Mouse (Mus musculus) intestine, postnatal 0 days (tissue): Measurements from ENCODE around the gene Fgf7. TPM values are rescaled to one million over a fixed set of nuclear protein-coding genes. Genes with fewer than 3 reads are reported as not detected.

Experiments
- ATAC-seq: fragments of 200-750 bp; cut with Nextera tagmentation; 2 replicates; pipeline ENCODE4 v1.8.0; 2017; ENCODE audit warnings: mild to moderate bottlenecking, moderate TSS enrichment, moderate library complexity
- H3K27ac ChIP-seq: fragments of 300-500 bp; sonication (generic); 2 replicates; pipeline ENCODE4 v1.5.1; 2014; ENCODE audit warnings: mild to moderate bottlenecking, low read depth, low read length, moderate library complexity
- H3K27me3 ChIP-seq: fragments of 300-500 bp; sonication (generic); replicated peaks from 2 replicates; pipeline ENCODE4 v1.6.1; 2014; ENCODE audit warnings: low read length, mixed read lengths; ENCODE audit not compliant: control insufficient read depth, insufficient read depth
- H3K36me3 ChIP-seq: fragments of 300-500 bp; sonication (generic); 2 replicates; pipeline ENCODE4 v1.6.1; 2014; ENCODE audit warnings: mild to moderate bottlenecking, moderate library complexity; ENCODE audit not compliant: control insufficient read depth, insufficient read depth
- H3K4me1 ChIP-seq: fragments of 300-500 bp; sonication (generic); replicated peaks from 2 replicates; pipeline ENCODE4 v1.6.1; 2014; ENCODE audit warnings: antibody characterized with exemption, low read length, mixed read lengths; ENCODE audit not compliant: control insufficient read depth, insufficient read depth
- H3K4me2 ChIP-seq: fragments of 300-500 bp; sonication (generic); replicated peaks from 2 replicates; pipeline ENCODE4 v1.6.1; 2014; ENCODE audit warnings: low read depth, mild to moderate bottlenecking, moderate library complexity
- H3K4me3 ChIP-seq: fragments of 300-500 bp; sonication (generic); 2 replicates; pipeline ENCODE4 v1.5.1; 2014; ENCODE audit warnings: low read depth, low read length
- H3K9ac ChIP-seq: fragments of 300-500 bp; sonication (generic); 2 replicates; pipeline ENCODE4 v1.6.1; 2014; ENCODE audit warnings: mild to moderate bottlenecking, low read depth, low read length
- H3K9me3 ChIP-seq: fragments of 300-500 bp; sonication (generic); 2 replicates; pipeline ENCODE4 v1.6.1; 2016; ENCODE audit warnings: mixed run types; ENCODE audit not compliant: control insufficient read depth
- CTCF ChIP-seq: sonication (generic); IDR thresholded peaks from 2 replicates; pipeline ENCODE4 v1.5.1; 2016; ENCODE audit warnings: low read depth, mild to moderate bottlenecking, control low read depth, antibody characterized with exemption, moderate library complexity
- WGBS: fragments of 180-500 bp; shearing (Covaris S2); extraction: QIAGEN DNeasy Blood & Tissue Kit; methylation state at CpG from one replicate; pipeline ENCODE4 v1.1.7; 2014; 5-methylcytosine and 5-hydroxymethylcytosine counted together
- polyA plus RNA-seq: library from polyadenylated mRNA; unstranded; fragments of >200 nt; fragmentation: Nextera tagmentation; extraction: Ambion mirVana; gene quantifications from 2 replicates; pipeline ENCODE4 v1.2.1, GENCODE M21; 2015

Gene Fgf7
- polyA plus RNA-seq, 1 experiment from 2014 or later: 0.95 TPM

DNA sequence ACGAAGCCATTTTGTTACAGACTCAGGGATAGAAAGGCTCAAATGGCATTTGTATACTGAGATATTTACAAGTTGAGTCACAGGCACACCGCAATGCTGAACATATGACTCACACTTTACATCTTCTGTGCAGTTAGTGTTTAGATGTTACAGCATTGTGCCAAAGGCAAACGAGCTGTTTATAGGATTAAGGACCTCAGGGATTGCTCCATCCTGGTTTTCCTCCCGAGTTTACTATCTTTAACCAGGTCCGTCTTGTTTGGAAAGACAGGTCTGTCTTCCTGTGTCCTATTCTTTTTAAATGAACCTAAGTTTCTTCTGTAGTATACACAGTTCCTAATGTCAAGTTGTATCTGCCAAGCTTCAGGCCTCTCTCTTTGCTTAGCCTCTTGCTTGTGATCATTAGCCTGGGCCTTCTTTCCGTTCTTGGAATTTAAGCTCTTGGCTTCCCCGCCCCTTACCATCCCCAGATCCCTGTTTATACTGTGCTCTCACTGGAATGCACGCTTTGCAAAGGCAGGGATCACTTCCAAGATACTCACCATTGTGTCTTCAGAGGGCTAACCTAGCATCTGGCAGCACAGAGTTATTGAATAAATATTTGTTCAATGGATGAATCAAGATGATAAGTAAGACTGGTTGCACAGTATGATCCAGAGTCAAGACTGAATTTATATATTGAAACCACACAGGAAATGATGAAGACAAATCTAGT lies 3.1 kb upstream of the Fgf7 start:
- H3K9ac ChIP-seq: no peak overlapping the region
- TF ChIP-seq CTCF: no peak
- no peaks in the 10 kb centered on the region for H3K36me3 ChIP-seq
- no peak overlapping the region; the same call in none of the 2 replicates for H3K27ac ChIP-seq
- no peaks in the 10 kb centered on the region for H3K9me3 ChIP-seq
- ATAC-seq: no peak
- H3K4me3 ChIP-seq: no peak overlapping the region
- H3K4me1 ChIP-seq: no peaks in the 10 kb centered on the region
- WGBS: 40% methylated on average over 8 of the region's 8 CpGs
- no peaks in the 10 kb centered on the region for H3K27me3 ChIP-seq
- no peak overlapping the region for H3K4me2 ChIP-seq

DNA sequence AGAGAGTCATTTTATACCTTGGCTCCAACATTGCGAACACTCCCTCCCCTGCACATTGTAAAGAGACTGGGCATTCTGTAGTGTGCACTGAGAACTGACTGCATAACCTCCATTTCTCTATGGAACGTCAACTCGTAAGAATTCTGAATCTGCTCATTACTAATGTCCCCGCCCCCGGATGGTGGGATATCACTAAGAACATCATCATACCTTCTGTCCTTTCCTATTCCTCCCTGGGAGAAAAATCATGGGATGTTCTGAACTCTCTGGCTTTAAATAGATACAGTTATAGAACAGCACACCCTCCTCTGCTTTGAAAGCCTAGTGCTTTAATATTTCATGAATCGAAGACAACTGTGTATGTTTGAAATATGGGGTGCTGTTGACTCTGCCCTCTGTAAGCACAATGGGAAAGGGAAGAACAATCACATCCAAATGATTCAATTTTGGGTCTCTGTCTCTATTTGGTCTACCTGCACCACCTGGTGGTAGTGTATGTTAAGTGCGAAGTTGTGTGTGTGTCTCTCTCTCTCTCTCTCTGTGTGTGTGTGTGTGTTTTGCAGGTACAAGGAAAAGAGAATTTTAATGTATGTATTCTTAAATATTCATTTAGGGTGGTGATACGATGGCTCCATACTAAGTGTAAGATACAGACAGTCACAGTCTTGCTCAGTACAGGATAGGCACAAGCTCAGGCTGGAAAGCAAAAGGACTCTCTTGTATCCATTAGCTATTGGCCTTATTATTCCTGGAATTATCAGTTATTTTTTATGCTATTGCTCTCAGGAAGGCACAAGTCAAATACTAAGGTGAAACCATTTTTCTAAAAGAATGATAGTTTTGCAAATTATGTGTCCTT lies 1.1 kb upstream of the Fgf7 start:
- Histone ChIP-seq H3K4me3 (no peak overlapping the region), H3K4me1 (no peaks in the 10 kb centered on the region), H3K9me3 (no peaks in the 10 kb centered on the region), H3K27ac (no peak overlapping the region), H3K27me3 (no peaks in the 10 kb centered on the region), H3K36me3 (no peaks in the 10 kb centered on the region), H3K4me2 (no peak overlapping the region), H3K9ac (no peak overlapping the region)
- WGBS: 70% methylated on average over 8 of the region's 8 CpGs
- TF ChIP-seq CTCF: peak; percentile 74
- no peak for ATAC-seq

DNA sequence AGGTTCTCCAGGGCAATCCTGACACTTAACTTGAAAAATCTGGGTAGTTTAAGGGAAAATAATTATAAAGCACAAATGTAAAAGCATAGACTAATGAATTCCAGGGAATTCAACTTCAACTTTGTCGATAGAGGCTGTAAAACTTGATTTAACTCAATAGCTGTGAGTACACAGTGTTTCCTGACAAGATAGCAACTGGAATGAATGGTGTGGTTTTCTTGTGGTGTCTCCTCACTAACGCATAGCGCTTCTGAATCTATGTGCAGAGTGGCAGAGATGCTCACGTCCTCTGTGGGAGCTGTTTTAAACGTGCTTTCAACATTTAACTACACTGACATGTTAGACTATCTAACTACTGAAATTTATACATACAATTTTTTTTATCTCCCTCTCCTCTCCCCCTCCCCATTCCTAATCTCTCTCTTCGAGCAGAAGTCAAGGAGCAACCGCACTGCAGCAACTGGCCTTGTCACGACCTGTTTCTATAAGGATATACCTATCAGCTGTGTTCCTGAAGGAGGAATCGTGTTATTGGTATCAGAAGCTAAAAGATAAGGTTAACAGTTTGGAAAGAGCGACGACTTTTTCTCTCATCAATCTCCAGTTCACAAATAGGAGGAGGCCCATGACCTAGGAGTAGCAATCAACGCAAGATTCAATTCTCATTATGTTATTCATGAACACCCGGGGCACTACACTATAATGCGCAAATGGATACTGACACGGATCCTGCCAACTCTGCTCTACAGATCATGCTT lies 734 bp downstream of the Fgf7 start:
- no peak overlapping the region for H3K9ac ChIP-seq
- 71% methylated on average over 15 of the region's 15 CpGs for WGBS
- no peak overlapping the region for H3K4me3 ChIP-seq
- no peaks in the 10 kb centered on the region for H3K9me3 ChIP-seq
- H3K4me2 ChIP-seq: peak overlapping the region; percentile 21; the same call in 1 of the 2 replicates
- ATAC-seq: no peak
- H3K27ac ChIP-seq: no peak overlapping the region
- H3K36me3 ChIP-seq: no peaks in the 10 kb centered on the region
- no peaks in the 10 kb centered on the region for H3K4me1 ChIP-seq
- no peak for TF ChIP-seq CTCF
- H3K27me3 ChIP-seq: no peaks in the 10 kb centered on the region

DNA sequence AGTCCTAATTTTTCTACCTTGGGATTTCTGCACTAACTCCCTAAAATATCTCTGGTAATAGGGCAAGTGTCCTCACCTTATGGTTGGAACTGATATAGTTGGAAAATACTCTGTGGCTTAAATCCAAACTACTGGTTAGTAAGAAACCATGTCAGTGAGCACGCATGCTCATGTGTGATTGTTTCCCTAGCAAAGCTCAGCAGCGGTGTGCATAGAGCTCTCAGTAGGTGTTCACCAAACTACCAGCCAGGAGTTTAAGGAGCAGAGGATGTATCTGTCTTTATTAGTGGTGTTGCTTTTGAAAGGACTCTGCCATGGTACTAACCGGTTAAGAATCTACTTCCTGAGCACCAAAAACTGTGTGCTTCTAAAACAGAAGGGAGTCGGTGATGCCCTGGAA lies 1.7 kb downstream of the Fgf7 start:
- WGBS: 84% methylated on average over 4 of the region's 4 CpGs
- Histone ChIP-seq H3K4me1 (no peaks in the 10 kb centered on the region), H3K9ac (no peak overlapping the region), H3K4me2 (no peak overlapping the region), H3K27me3 (no peaks in the 10 kb centered on the region), H3K9me3 (no peaks in the 10 kb centered on the region), H3K4me3 (no peak overlapping the region), H3K36me3 (no peaks in the 10 kb centered on the region), H3K27ac (no peak overlapping the region)
- no peak for TF ChIP-seq CTCF
- ATAC-seq: no peak

DNA sequence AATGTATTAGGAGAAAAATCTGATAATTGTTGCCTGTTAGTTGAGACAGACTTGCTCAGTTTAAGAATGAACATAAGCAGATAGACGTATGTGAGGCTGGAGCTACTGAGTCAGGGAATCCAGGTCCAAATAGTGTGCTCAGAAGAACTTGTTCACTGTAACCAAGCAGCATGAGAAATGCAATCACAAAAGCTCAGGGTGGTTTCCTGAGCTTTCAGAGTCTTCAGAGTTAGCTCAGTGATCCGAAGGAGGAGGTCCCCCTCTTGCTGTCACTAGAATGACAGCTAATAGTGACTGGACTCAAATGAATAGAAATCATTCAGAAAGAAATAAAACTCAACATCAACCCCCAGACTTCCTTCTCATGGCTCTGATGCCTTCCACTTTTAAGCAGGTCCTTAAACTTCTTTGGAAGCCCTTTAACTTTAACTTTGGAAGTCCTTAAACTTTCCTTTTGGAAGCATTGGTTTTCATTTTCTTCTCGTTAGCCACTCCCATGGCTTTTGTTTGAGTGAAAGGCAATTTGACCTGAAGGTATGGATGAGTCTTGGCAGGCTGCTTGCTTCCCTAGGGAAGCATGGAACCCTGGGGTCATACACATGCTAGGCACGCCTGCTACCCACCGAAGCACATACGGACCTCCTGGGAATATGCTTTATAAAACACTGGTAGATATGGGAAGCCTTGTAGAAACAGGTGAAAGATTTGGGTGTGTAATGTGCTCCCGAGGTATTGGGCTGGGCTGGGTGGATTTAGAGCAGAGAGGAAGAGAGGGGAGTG lies 4.0 kb downstream of the Fgf7 start:
- Histone ChIP-seq H3K27ac (no peak overlapping the region), H3K36me3 (no peaks in the 10 kb centered on the region), H3K27me3 (no peaks in the 10 kb centered on the region), H3K9me3 (no peaks in the 10 kb centered on the region), H3K4me3 (no peak overlapping the region), H3K4me2 (no peak overlapping the region), H3K4me1 (no peaks in the 10 kb centered on the region), H3K9ac (no peak overlapping the region)
- WGBS: 82% methylated on average over 7 of the region's 7 CpGs
- ATAC-seq: no peak
- no peak for TF ChIP-seq CTCF
